Mouse (Mus musculus) neural tube, embryonic 11.5 days (tissue): ENCODE measurements around the gene Sphk2. TPM values are rescaled to one million over a fixed set of nuclear protein-coding genes. Genes with fewer than 3 reads are reported as not detected.

ENCODE experiments used
- ATAC-seq: fragments of 200-750 bp; cut with Nextera tagmentation; 2 replicates; pipeline ENCODE4 v1.8.0; 2017; ENCODE audit warnings: moderate number of reproducible peaks, mild to moderate bottlenecking, moderate TSS enrichment, moderate library complexity; ENCODE audit not compliant: insufficient read depth, low FRiP score, low TSS enrichment
- DNase-seq: peaks from one replicate; pipeline ENCODE4 v3.0.0-alpha.2; 2015; ENCODE audit warnings: low spot score
- H3K27ac ChIP-seq: fragments of 300-500 bp; sonication (generic); 2 replicates; pipeline ENCODE4 v1.5.1; 2014; ENCODE audit warnings: low read depth, mild to moderate bottlenecking, low read length
- H3K27me3 ChIP-seq: fragments of 300-500 bp; sonication (generic); 2 replicates; pipeline ENCODE4 v1.6.1; 2014; ENCODE audit warnings: mild to moderate bottlenecking, low read length, mixed read lengths; ENCODE audit not compliant: control insufficient read depth, insufficient read depth
- H3K36me3 ChIP-seq: fragments of 300-500 bp; sonication (generic); 2 replicates; pipeline ENCODE4 v1.6.1; 2014; ENCODE audit warnings: mild to moderate bottlenecking, low read length, moderate library complexity, mixed read lengths; ENCODE audit not compliant: control insufficient read depth, insufficient read depth
- H3K4me1 ChIP-seq: fragments of 300-500 bp; sonication (generic); 2 replicates; pipeline ENCODE4 v1.6.1; 2014; ENCODE audit warnings: low read length, mixed read lengths; ENCODE audit not compliant: control insufficient read depth, insufficient read depth
- H3K4me2 ChIP-seq: fragments of 300-500 bp; sonication (generic); 2 replicates; pipeline ENCODE4 v1.6.1; 2014; ENCODE audit warnings: low read depth, mild to moderate bottlenecking, moderate library complexity
- H3K4me3 ChIP-seq: fragments of 300-500 bp; sonication (generic); 2 replicates; pipeline ENCODE4 v1.5.1; 2014; ENCODE audit warnings: low read depth, low read length
- H3K9ac ChIP-seq: fragments of 300-500 bp; sonication (generic); 2 replicates; pipeline ENCODE4 v1.6.1; 2014; ENCODE audit warnings: mild to moderate bottlenecking, low read length
- H3K9me3 ChIP-seq: fragments of 300-500 bp; sonication (generic); 2 replicates; pipeline ENCODE4 v1.6.1; 2016; ENCODE audit warnings: low read length; ENCODE audit not compliant: control insufficient read depth
- WGBS: fragments of 180-500 bp; shearing (Covaris S2); extraction: QIAGEN DNeasy Blood & Tissue Kit; methylation state at CpG from one replicate; pipeline ENCODE4 v1.1.7; 2014; 5-methylcytosine and 5-hydroxymethylcytosine counted together
- polyA plus RNA-seq: library from polyadenylated mRNA; unstranded; fragments of >200 nt; fragmentation: Nextera tagmentation; extraction: Ambion mirVana; gene quantifications from 2 replicates; pipeline ENCODE4 v1.2.1, GENCODE M21; 2014

Gene Sphk2
- polyA plus RNA-seq, 1 experiment from 2014 or later: 23.7 TPM

DNA sequence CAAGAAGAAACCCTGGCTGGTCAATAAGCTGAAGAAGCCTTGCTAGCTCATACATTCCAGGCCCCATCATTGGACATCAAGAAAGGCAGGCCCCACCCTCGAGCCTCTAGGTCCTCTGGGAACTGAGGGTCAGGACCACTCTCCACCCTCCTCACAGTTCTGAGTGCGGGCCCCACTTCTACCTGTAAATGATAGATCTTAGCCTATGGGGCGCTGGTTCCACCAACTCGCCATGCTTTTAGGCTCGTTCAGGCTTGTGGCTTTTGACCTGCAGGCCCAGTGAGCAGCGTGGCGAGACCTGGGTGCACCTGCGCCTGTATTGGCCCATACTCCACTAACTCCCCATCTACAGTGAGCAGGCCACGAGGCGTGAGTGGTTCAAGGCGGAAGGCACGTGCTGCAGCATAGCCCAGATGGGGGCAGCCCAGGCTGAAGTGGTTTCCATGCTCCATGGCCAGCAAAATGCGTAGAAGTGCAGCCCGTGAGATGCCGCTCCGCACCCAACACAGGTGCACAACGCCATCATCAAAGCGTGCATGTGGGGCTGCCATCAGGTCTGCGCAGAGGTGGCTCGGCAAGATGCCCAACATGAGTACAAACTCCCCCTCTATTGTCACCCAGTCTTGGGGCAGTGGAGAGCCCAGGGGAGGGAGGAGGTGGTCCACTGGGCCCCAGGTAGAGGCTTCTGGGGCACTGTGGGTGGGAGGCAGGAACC is 7.2 kb downstream of the Sphk2 start:
- no peak for DNase-seq
- peaks cover 49% of the 10 kb centered on the region for H3K4me1 ChIP-seq

DNA sequence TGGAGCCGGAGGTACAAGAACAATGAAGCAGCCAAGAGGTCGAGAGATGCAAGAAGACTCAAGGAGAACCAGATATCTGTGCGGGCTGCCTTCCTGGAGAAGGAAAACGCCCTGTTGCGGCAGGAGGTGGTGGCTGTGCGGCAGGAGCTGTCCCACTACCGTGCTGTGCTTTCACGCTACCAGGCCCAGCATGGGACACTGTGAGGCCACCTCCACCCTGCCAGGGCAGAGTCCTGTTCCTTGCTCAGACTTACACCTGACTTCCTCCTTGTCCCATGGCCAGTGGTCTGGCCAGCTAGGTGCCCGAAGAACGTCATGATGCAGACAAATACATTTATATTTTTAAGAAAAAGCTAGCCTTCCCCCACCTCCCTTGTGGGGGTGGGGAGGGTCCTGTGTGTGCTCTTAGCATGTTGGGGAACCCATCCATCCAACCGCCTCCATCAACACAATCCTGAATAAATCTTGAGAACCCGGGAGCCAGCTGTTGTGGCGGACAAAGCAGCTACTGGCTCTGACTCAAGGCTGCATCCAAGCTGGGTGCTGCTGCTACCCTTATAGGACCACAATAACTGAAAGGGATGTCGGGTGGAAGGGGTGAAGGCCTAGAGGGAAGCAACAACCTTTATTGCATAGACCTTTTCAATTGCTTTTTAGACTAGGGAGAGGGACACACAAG is 8.0 kb downstream of the Sphk2 start:
- no peak overlapping the region for H3K4me2 ChIP-seq
- no peak overlapping the region for H3K4me3 ChIP-seq
- H3K9me3 ChIP-seq: no peaks in the 10 kb centered on the region
- H3K27ac ChIP-seq: no peak overlapping the region
- peaks cover 10% of the 10 kb centered on the region for H3K36me3 ChIP-seq
- H3K4me1 ChIP-seq: peaks cover 51% of the 10 kb centered on the region
- no peak for DNase-seq
- 0 out of 2 replicates have a peak overlapping the region, but pooled peaks have one; percentile 8 for H3K9ac ChIP-seq
- WGBS: 71% methylated on average over 14 of the region's 14 CpGs
- no peaks in the 10 kb centered on the region for H3K27me3 ChIP-seq
- ATAC-seq: no peak

More for the DNA sequence above, 7.2 kb downstream of the Sphk2 start:
- Histone ChIP-seq H3K4me3 (no peak overlapping the region), H3K4me2 (no peak overlapping the region), H3K27me3 (no peaks in the 10 kb centered on the region), H3K27ac (no peak overlapping the region), H3K36me3 (peaks cover 10% of the 10 kb centered on the region), H3K9me3 (no peaks in the 10 kb centered on the region), H3K9ac (no peak overlapping the region)
- no peak for ATAC-seq
- WGBS: 95% methylated on average over 20 of the region's 20 CpGs

DNA sequence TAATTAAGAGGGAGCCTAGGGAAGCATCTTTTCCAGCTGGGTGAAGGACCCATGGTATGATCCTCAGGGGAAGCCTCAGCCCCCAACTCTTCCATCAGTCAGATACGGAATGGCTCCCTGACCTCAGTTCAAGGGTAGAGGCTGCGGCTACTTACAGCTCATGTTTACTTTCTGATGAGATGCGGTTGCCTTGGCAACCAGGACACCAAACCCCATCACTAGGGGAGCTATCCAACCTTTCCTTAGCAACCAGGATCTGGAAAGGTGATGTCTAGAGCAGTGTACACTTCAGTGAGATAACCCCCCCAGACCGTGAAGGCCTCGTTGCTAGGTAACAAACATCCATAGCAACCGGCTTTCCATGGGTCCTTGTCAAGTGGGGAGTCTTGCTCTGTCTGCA is 8.8 kb downstream of the Sphk2 start:
- Histone ChIP-seq H3K4me2 (no peak overlapping the region), H3K4me1 (peaks cover 44% of the 10 kb centered on the region), H3K36me3 (peaks cover 10% of the 10 kb centered on the region), H3K27me3 (no peaks in the 10 kb centered on the region), H3K9me3 (no peaks in the 10 kb centered on the region), H3K27ac (no peak overlapping the region), H3K4me3 (no peak overlapping the region), H3K9ac (no peak overlapping the region)
- ATAC-seq (no peak), DNase-seq (peak; percentile 49)
- 49% methylated on average over 6 of the region's 6 CpGs for WGBS

DNA sequence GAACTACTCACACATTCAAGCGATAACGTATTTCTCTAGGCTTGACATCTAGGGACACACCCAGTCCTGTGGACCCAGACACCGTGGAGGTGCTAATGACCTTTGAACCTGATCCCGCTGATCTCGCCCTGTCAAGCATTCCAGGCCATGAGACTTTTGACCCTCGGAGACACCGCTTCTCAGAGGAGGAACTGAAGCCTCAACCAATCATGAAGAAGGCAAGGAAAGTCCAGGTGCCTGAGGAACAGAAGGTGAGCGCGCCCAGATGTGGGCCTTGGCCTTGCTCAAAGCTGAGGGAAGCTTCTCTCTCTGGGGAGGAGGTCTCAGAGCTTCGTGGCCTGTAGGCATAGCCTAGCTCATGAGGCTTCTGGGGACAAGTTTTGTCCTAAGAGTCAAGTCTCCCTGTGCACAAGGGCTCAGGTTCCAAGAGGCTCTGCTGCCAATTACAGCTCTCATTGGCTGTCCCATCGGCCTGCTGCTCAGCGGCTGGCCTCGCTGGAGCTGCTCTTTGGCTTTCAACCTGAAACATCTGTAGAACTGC is 9.5 kb downstream of the Sphk2 start:
- ATAC-seq (no peak), DNase-seq (no peak)
- Histone ChIP-seq H3K4me3 (no peak overlapping the region; the same call in 1 of the 2 replicates), H3K9ac (no peak overlapping the region), H3K27ac (no peak overlapping the region), H3K27me3 (no peaks in the 10 kb centered on the region), H3K9me3 (no peaks in the 10 kb centered on the region), H3K36me3 (peaks cover 10% of the 10 kb centered on the region), H3K4me1 (peaks cover 49% of the 10 kb centered on the region), H3K4me2 (0 out of 2 replicates have a peak overlapping the region, but pooled peaks have one; percentile 12)
- 48% methylated on average over 13 of the region's 13 CpGs for WGBS

- Histone ChIP-seq H3K36me3 (peaks cover 4% of the 10 kb centered on the region), H3K9ac (no peak overlapping the region), H3K27ac (peak overlapping the region; percentile 0; the same call in 1 of the 2 replicates), H3K4me2 (peak overlapping the region; percentile 98), H3K9me3 (no peaks in the 10 kb centered on the region), H3K4me1 (peaks cover 49% of the 10 kb centered on the region), H3K4me3 (peak overlapping the region; percentile 52), H3K27me3 (no peaks in the 10 kb centered on the region)
- peak; percentile 93 for DNase-seq
- under 1% methylated on average over 27 of the region's 27 CpGs for WGBS
- ATAC-seq: no peak
Measured at GRCm38 (mm10) chr7:45707375-45707967, 10.3 kb downstream of the Sphk2 start.

DNA sequence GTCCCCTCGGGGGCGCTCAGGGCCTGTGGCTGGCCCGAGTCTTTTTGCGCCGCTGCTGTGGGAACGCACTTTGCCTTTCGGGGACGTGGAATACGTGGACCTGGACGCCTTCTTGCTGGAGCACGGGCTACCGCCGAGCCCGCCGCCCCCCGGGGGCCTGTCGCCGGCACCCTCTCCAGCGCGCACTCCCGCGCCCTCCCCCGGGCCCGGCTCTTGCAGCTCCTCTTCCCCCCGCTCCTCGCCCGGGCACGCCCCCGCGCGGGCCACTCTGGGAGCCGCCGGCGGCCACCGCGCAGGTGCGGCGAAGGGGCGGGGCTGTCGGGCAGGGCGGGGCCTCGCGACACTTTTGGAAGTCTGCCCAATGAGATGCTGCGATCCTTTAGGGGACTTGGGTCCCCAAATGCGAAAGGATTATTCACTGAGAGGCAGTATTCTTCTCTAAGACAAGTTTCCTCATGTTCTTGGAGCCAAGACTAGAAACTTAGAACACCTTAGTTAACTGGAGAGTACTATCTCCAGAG is 11.0 kb downstream of the Sphk2 start:
- H3K4me1 ChIP-seq: peaks cover 49% of the 10 kb centered on the region
- DNase-seq (peak; percentile 85), ATAC-seq (no peak)
- H3K4me2 ChIP-seq: peak overlapping the region; percentile 98
- H3K27ac ChIP-seq: 0 out of 2 replicates have a peak overlapping the region, but pooled peaks have one; percentile 0
- under 1% methylated on average over 41 of the region's 45 CpGs for WGBS
- peak overlapping the region; percentile 62 for H3K9ac ChIP-seq
- peak overlapping the region; percentile 52 for H3K4me3 ChIP-seq
- no peaks in the 10 kb centered on the region for H3K27me3 ChIP-seq
- no peaks in the 10 kb centered on the region for H3K9me3 ChIP-seq
- H3K36me3 ChIP-seq: peaks cover 4% of the 10 kb centered on the region; the same call in 1 of the 2 replicates

DNA sequence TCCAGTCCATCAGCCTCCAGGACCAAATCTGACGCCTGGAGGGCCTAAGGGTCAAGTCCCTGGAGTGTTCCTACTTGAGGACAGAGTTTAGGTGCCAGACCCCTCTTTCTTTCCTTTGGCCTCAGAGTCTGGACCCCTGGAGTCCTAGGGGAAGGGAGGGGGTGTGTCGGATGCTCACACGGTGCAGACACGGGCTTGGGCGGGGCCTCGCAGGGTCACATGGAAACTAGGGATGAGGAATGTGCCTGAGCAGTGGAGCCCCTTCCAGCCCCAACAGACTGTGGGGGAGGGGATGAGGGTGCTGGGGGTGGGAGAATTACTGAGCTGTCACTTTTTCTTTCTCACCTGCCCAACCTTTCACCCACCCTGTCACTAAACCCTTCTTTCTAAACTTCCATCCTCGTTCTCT is 11.9 kb downstream of the Sphk2 start:
- Histone ChIP-seq H3K27ac (no peak overlapping the region), H3K4me3 (peak overlapping the region; percentile 52), H3K9me3 (no peaks in the 10 kb centered on the region), H3K4me1 (peaks cover 52% of the 10 kb centered on the region), H3K27me3 (no peaks in the 10 kb centered on the region), H3K9ac (peak overlapping the region; percentile 62), H3K36me3 (peaks cover 2% of the 10 kb centered on the region; the same call in 1 of the 2 replicates), H3K4me2 (peak overlapping the region; percentile 98)
- WGBS: 0% methylated on average over 7 of the region's 7 CpGs
- DNase-seq: peak; percentile 68
- ATAC-seq: no peak

DNA sequence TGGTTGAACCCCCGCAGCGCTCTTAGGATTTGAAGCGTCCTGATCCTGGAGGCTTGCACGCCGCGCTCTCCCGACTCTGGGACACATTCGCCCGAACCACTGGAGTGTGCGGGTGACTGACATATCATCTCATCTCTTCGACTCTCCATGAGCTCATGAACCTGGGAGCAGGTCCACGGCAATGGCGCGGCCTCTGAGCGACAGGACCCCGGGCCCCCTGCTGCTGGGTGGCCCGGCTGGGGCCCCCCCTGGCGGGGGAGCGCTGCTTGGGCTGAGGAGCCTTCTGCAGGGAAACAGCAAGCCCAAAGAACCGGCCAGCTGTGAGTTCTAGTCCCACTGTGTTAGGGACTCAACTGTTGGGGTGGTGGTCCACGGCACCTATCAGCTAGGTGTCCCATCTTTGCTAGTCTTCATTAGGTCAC is 12.3 kb downstream of the Sphk2 start:
- ATAC-seq: no peak
- Histone ChIP-seq H3K4me1 (peaks cover 53% of the 10 kb centered on the region), H3K27me3 (peaks cover under 1% of the 10 kb centered on the region), H3K27ac (peak overlapping the region; percentile 58; the same call in 1 of the 2 replicates), H3K36me3 (no peaks in the 10 kb centered on the region), H3K9ac (peak overlapping the region; percentile 20; the same call in 1 of the 2 replicates), H3K4me3 (peak overlapping the region; percentile 52), H3K4me2 (peak overlapping the region; percentile 98), H3K9me3 (no peaks in the 10 kb centered on the region)
- WGBS: under 1% methylated on average over 21 of the region's 21 CpGs
- peak; percentile 42 for DNase-seq
